Mouse (Mus musculus): ENCODE results near the gene Dis3l2.

The Dis3l2 gene

DNA sequence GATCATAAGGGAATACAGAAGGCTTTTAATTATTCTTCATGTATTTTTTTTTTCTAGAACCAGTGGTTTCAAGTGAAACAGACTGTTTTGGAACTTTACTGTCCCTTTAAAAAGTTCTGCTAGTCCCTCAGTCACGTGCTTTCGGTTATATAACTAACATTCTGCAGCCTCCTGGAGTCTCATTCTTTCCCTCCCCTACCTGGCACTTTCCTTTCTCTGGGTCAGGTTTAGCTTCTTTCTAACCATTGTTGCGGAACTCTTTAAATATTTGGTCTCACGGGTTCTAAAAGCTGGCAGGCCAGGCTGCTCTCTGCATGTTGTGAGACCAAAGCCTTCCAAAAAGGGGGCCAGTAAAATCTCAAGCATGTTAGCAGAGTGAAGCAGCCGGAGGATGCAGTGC, 222.2 kb downstream of the Dis3l2 start:
- 58% methylated on average over 5 of the region's 5 CpGs for WGBS

DNA sequence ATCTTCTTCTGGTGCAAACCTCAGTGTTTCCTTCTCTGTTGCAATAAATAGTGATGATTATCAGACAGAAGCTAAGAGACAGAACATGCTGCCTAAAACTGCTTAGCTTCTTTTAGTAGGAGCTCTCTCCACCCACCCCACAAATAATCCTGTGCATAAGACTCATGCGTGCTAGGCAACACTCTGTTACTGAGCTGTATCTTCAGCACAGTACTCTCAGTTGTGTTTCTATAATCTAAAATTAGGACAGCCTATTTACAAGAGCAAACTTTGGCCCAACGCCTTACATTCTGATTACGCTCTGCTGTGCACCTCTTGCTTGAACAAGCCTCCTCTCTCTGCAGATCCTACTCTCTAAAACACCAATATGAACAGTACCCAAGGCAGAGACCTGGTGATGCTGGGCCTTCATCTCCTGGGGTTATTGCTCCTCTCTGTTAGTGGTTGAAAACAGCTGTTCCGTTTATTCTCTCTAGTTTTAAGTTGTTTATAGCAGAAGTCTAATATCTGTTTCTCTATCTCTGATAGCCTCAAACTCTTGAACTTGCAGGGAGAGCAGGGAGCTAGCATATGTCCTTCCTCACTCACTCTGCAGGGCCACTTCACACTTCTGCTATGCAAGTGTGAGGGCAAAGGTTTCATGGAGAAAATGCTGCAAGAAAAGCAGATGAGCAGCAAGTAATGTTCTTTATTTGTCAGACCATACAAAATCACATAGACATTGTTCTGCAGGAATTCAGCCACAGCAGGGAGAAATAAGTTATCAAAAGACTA, 228.2 kb downstream of the Dis3l2 start:
- WGBS: 39% methylated on average over 4 of the region's 4 CpGs

DNA sequence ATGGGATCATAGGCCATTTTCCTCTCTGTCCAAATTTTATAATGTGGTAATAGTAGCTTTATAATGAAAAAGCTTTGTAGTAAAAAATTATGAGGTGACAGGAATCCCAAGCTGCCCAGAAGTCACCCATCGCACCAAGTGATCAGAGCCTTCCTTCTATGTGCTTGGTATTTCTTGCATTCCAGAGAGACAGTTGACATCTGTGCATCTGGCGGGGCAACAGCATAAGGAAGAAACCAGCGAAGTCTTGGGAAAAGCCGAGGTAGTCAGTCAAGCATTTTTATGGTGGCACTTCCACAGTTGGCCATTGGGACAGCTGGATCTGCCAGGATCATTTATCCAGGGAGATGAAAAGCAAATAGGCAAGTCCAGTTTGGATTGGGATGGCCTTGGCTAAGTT, 229.2 kb downstream of the Dis3l2 start:
- 90% methylated on average over 4 of the region's 4 CpGs for WGBS

DNA sequence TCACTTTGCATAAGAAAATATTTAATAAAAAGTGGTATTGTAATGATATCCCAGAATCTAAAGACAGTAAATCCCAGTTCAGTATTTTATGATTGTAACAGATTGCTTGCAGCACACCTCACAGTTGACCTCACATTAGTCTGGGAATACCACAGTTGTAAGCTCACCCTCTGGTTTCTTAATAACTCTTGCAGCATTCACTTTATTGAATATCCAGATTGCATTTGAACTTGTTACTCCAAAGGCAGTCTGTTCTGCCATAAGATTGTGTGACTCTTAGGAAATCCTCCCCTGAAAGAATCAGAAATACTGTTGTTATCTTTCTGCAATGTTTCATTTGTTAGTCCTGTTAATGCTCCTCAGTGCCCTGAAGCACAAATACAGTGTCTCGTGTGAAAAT, 230.0 kb downstream of the Dis3l2 start:
- 73% methylated on average over 1 of the region's 1 CpGs for WGBS

DNA sequence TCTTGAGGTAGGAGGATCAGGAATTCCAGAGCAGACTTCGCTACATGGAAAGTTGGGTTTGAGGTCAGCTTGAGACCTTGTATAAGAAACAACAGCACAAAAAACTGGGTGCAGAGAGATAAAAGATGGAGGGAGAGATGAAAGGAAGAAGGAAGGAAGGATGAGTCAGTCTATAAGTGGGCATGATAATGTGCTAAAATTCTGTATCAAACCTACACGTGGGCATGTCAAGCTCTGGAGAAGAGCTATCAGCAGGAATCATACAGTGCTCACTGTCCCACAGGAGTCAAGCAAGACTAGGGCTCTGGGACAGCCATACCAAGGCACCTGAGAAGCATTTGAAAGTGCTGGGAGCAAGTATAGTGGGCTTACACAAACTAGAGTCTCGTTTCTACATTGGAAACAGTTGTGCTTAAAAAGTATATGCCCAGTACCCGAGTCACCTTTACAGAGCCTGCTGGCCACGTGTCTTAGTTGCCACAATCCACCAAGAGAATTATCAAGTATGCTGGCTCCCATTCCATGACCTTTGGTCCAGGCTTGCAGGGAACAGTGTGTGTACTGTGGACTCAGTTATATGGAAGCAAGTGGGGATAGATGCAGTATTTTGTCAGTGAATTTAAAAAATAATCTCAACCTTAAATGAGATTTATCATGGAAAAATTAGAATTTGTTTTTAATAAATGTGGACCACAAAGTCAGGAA, 248.0 kb downstream of the Dis3l2 start:
- WGBS: 80% methylated on average over 5 of the region's 5 CpGs

DNA sequence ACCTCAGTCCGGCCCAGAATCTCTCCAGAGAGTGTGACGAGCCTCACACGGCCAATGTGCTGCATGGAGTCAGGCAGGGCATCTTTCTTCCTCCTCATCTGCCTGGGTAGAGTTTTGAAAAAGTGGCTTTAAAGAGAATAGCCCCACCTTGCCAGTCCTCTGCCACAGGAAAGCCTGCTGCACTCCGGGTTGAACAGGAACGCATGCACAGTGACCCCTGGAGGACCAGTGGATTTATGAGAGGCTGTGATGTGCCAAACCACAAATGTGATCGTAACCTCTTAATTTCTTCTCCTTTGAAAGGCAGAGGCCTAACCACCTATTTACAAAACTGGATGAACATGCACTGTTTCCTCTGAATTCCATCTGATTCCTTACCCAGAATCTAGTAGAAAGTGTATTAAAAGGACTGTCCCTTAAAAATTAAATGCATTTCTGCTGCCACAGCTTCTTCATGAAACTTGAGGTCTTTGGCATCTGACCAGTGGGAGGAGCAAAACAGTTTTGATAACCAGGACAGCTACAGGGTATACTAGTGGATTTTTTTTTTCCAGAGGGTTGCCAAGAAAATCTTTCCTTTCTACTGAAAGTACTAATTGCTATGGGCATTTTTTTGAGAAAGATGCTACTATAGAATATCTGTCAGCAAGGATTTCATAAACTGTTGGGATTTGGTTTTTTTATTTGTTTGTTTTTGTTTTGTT, 264.8 kb downstream of the Dis3l2 start:
- 71% methylated on average over 6 of the region's 6 CpGs for WGBS

DNA sequence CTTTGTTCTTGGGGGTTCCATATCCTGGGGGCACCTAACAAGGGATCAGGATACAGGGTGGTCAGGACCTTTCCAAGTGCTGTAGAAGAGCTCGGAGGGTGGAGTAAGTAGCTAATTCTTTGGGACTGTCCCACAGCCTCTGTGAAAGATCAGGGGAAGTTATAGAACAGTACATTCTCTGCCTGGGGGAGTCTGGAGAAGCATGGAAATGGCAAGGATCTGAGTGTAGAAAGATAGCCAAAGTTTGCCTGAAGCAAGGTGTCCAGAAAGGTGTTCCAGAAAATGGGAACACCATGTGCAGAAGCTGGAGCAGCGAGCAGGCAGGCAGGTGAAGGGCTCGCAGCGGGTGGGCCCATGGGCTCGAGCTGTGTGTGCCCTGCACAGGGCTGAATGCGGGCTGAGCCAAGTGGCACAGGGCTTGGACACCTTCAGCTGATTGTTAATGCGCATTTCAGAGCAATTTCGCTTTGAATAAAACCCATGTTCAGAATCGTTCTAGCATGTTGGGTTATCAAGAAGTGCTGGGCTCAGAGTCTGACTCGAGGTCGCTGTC, 265.6 kb downstream of the Dis3l2 start:
- WGBS: 82% methylated on average over 11 of the region's 11 CpGs

DNA sequence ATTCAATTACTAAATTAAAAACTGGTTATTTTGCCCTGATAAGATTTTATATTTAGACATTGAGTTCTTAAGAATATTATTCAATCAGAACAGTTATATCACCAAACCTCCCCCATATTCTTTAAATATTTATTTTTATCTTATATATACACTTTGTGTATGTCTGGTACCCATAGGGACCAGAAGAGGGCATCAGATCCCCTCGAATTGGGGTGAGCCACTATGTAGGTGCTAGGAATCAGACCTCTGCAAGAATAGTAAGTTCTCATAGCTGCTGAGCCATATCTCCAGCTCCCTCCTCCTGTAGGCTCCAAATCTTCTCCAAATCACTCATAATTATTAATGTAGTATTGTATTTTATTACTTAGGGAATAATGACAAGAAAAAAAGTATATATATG, 269.1 kb downstream of the Dis3l2 start:
- 53% methylated on average over 1 of the region's 1 CpGs for WGBS

DNA sequence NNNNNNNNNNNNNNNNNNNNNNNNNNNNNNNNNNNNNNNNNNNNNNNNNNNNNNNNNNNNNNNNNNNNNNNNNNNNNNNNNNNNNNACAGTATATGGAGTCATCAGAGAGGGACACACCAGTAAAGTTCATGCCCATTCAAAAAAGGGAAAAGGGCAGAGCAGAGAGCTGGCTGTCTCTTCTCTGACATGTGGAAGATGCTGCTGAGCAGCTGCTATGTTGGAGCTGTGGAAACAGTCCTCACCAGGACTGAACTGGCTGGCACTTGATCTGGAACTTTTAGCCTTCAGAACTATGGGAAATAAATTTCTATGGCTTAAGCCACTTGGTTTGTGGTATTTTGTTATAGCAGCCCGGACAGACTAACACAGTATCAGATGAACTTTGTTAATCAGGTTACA, 273.4 kb downstream of the Dis3l2 start:
- 100% methylated on average over 1 of the region's 1 CpGs for WGBS

DNA sequence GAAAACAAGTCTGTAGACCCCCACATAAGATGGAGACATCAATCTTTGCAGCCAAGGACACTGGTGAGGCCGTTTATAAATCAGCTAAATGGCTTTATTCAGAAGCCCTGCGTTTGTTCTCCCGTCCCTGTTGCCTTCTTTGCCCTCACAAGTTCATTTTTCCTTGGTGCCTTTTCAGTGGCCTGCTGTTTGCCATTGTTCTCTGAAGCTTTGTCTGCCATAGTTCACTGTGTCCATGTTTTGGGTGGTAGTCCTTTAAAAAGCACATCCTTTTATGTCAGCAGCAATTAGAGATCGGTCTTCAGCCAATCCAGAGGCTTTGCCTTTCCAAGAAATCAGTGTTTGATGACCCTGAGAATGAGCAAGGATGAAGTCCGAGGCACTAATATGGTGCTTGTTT, 289.2 kb downstream of the Dis3l2 start:
- 71% methylated on average over 5 of the region's 5 CpGs for WGBS

DNA sequence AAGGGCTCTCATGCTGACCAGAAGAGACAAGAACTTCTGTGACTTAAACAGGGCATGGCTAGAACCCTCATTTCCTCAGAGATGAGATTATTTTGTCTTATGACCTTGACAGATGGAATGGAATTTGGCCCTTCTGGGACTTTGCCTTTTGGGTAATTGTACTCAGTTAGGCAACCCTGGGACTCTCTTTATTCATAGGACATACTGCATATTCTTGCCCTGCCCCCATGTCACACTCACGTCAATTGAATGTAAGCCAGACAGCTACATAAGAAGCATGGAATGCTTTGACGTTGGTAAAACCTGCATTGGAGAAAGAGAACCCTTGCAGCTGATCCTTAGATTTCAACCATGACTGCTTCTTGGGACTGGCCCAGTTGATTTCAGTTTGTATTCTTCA, 294.4 kb downstream of the Dis3l2 start:
- WGBS: 77% methylated on average over 2 of the region's 2 CpGs

DNA sequence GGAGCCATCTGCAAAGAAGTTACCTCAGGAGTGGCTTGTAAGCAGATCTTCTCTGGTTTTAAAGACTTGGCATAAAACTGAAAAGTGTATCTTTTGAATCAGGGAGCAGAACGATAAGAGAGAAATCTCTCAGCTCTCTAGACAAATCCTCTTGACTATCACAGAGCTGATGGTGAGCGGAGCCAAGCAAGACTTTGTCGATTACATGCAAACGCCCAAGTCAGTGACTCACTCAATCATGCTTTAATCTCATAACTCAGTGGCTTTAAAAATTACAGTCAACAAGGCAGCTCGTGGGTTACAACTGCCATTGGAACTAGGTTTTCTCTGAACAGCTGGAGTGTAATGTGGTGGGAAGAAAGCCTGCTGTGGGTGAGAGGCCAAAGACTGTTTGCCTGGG, 297.8 kb downstream of the Dis3l2 start:
- 65% methylated on average over 5 of the region's 5 CpGs for WGBS

DNA sequence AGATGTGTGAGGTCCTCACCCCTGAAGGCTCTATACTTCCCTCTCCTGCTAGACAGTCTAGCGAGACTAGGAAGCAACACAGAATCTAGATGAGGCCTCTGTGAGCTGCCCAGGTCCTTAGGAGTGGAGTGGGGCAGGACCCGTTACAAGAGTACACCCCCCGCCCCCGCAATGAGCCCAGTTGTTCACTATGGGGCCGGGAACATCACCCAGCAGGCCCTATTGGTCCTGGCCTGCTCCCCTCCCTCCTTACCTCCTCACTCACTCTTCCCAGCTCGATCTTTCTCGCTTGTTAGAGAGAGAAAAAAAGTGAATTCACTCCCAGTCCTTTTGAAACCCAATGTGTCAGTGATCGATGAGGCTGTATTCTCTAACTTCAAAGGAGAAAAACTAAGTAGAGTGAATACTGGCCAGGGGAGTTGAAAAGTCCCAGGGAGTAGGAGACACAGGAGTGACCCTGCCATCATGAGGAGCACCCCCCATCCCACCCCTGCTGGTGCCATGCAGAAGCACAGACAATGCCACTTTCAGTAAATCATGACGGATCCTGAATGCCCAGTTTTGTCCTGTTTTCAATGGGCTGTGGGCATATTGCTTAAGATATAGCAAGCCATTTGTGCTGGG, 299.0 kb downstream of the Dis3l2 start:
- WGBS: 76% methylated on average over 9 of the region's 9 CpGs

DNA sequence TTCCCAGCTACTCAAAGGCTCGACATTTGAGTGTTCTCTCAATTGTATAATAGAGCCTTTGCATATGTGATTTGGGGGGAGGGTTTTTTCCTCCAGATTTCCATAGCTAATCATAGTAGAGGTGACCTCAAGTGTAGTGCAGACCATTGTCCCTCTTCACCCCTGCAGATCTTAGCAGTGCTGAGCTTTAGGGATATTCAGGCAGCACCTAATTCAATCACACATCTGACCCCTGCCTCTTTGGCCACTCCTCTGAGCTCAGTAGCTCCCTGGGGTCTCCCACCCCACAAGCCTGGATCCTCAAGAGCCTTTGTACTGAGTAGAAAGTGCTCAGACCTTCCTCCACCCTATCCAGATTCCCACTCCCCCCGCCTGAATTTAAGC, 299.6 kb downstream of the Dis3l2 start:
- WGBS: 78% methylated on average over 2 of the region's 2 CpGs

DNA sequence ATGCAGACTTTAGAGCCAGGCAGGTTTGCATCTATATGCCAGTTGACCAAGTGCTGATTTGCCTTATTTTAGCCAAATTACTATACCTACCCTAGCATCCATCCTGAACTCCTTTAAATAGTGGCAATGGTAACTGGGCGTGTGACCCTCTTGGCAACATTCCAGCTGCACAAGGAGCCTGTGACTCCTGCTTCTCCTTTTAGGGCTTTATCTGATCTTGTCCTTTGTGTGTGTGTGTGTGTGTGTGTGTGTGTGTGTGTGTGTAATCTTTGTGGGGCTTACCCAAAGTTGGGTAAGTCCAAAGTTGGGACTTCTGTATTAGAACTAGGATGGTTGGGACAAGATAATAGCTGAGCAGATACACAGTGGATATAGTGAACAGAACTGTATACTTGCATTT, 302.8 kb downstream of the Dis3l2 start:
- WGBS: 83% methylated on average over 1 of the region's 1 CpGs

DNA sequence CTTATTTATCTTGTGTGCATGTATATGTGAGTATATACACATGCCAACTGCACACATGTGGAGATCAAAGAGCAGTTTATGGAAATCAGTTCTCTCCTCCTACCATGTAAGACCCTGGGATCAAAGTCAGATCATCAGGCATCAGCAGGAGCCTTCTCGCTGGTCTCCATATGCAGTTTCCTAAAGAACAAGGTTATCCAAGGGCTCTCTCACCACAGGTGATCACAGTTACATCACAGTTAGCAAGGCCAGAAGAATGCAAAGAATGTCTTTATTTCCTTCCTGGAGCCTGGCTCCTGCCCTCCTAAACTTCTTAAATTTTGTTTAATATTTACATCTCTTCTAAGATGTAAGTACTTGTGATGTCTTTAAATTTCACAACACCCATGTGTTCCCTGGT, 304.6 kb downstream of the Dis3l2 start:
- 70% methylated on average over 1 of the region's 1 CpGs for WGBS

DNA sequence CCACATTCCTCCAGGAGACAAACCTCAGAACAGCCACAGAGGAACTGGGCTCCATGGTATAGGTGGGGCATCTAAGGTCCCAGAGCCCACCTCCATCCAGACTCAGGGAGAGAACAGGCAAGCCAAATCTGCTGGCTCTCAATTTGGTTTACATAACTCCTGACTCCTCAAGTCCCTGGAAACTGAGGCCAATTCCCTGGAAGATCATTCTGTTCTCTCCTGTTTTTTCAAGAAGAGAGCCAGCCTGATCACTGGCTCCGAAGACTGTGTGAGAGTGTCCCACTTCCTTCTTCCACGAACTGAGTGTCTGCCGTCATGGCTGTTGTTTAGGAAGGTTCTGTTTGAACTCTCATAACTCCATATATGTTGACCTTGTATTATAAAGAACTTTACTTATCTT, 305.5 kb downstream of the Dis3l2 start:
- 77% methylated on average over 3 of the region's 3 CpGs for WGBS

DNA sequence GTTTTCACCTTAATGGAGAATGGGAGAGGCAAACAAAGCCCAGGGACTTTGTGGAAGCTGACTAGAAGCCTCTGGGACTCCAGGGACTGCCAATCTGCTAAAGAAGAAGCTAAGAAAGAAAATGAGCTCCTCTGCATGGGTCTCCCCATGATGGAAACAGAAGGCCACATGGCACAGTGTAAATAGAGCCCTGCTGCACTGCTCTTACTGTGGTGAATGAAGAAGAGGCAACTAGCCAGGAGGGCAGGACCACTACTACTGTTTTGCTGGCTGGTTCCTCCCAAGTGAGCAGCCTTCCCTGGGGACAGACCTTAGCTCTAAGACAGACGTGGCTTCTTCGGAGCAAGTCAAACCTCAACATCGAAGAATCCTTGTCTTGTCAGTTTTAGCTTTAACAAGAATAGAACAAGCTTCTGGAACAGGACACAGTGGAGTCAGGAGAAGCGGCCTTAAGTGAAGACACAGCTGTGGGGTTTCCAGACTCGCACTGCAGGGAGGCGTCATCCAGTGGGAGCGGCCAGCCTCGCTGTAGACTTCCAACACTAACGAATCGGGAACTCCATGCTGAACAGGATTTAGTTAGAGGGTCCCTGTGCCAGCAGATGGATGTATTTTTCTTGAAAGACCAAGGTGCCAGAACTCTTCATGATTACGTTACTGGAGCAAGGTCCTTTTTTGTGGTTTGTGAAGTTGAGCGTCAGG, 307.2 kb downstream of the Dis3l2 start:
- 46% methylated on average over 12 of the region's 12 CpGs for WGBS

DNA sequence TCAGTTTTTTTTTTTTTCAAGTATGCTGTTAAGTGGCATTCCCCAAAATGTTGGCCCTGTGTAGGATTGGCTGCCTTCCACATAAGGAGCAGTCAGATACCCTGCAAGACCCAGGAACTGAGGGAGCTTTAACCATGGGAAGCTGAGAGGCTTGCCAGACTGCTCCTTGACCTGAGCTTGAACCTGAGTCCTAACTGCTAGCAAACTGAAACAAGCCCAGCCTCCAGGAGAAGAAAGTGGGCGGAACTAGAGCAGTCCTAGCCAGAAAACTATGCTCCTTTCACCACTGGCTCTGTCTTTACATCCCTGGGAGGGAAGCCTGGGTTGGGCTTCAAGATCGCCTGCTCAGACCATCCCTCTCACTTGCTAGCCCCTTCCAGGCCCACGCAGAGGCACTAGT, 308.1 kb downstream of the Dis3l2 start:
- 90% methylated on average over 3 of the region's 3 CpGs for WGBS

DNA sequence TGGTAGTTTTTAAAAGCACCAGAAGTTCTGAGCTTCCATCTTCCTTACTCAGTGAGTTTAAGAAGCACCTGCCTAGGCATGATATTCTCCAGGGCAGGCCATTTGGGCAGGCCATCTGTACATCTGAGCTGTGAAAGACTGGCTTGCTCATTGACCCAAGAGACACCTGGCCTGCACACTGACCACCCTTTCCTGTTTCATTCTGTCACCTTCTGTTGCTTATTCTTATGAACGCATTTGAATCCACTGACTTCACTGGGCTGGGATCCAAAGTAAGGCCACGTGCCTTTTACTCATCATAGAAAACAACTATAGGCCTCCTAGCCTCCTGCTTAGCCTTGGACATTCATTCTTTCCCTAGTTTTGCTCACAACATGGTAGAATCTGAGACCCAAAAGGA, 309.0 kb downstream of the Dis3l2 start:
- WGBS: 76% methylated on average over 2 of the region's 2 CpGs

DNA sequence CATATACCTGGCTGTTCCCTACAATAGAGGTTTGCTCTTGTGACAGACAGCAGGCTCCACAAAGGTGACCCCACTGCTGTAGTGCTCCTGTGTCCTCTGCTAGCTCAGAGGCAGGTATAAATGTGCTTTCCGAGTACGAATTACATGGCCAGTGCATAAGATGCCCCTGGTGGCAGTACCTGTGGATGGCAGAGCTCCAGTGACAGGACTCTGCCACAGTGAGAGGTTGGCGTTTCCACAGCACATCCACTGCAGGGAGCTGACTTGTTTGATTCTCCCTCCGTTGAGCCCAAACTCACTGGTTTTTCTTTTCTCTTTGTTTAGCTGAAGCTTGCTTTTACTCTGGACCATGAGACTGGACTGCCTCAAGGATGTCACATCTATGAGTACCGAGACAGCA, 317.1 kb downstream of the Dis3l2 start:
- 94% methylated on average over 5 of the region's 5 CpGs for WGBS

DNA sequence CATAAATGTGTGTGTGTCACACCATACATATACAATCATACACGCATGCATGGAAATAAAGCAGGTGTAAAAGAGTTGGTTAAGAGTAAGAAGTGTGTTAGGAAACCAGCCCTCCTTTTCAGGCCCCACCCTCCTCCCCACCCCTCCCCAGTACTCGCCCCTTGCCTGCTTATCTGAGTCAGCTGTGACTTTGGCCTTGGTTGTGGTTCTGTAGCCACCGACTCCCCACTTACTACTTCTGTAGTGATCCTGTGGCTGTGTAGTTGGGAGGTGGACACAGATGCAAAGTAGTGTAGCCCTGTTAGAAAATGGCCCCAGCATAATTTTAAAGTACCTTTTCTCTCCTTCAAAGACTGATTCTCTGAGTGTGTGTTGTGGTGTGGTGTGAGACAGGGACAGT, 318.0 kb downstream of the Dis3l2 start:
- WGBS: 91% methylated on average over 3 of the region's 3 CpGs

Measured in cerebral cortex, adult 2 months (tissue).